ENCODE assay signal across 25 mouse cellular contexts in genomic region chr6:140541919-140542318, GRCm38 (mm10).
"Had no signal": no experiment of that assay in that cellular context is flagged by ENCODE, and none has a peak within 500 bp of the region (broad histone marks: within the 10 kb centered on the region; RNA-seq: fewer than 3 reads in every experiment).

No protein-coding gene starts in this region.

- H3K9ac ChIP-seq: heart, embryonic 12.5 days; hindbrain, embryonic 12.5 days; hindbrain, embryonic 14.5 days; kidney, embryonic 15.5 days; limb, embryonic 13.5 days; limb, embryonic 15.5 days; liver, embryonic 12.5 days; liver, embryonic 14.5 days had no signal

- H3K9me3 ChIP-seq: heart, embryonic 10.5 days; heart, embryonic 12.5 days; hindbrain, embryonic 10.5 days; hindbrain, embryonic 12.5 days; kidney, embryonic 15.5 days; limb, embryonic 13.5 days; limb, embryonic 15.5 days; liver, embryonic 12.5 days had no signal

- H3K27ac ChIP-seq: gastrocnemius, adult 2 months; heart, adult 2 months; heart, embryonic 10.5 days; hindbrain, embryonic 10.5 days; hindbrain, embryonic 12.5 days; hindbrain, embryonic 14.5 days; kidney, embryonic 15.5 days; kidney, postnatal 0 days; limb, embryonic 13.5 days; limb, embryonic 15.5 days; liver, embryonic 12.5 days; liver, embryonic 14.5 days had no signal

- DNase-seq: gastrocnemius, adult 2 months; gastrocnemius, postnatal 10 days; gastrocnemius, postnatal 25 days; heart, adult 2 months; heart, postnatal 10 days; heart, postnatal 4 days; kidney, adult 11 months; kidney, adult 2 months; kidney, adult 9 months; kidney, postnatal 14 days; kidney, postnatal 36 days; layer of hippocampus, adult 9-11 months; layer of hippocampus, postnatal 36 days; left cerebral cortex, postnatal 4 days had no signal

- H3K4me2 ChIP-seq: heart, embryonic 12.5 days; hindbrain, embryonic 12.5 days; hindbrain, embryonic 14.5 days; kidney, embryonic 15.5 days; limb, embryonic 13.5 days; limb, embryonic 15.5 days; liver, embryonic 12.5 days had no signal

- H3K27me3 ChIP-seq: heart, embryonic 12.5 days; hindbrain, embryonic 12.5 days; kidney, embryonic 15.5 days; limb, embryonic 13.5 days; limb, embryonic 15.5 days; liver, embryonic 12.5 days had no signal

- H3K4me3 ChIP-seq: gastrocnemius, adult 2 months; heart, adult 2 months; heart, embryonic 10.5 days; heart, embryonic 12.5 days; hindbrain, embryonic 10.5 days; hindbrain, embryonic 12.5 days; kidney, embryonic 15.5 days; limb, embryonic 13.5 days; limb, embryonic 15.5 days; liver, embryonic 12.5 days had no signal
